Mouse (Mus musculus) olfactory bulb, adult 2 months (tissue): ENCODE measurements around the gene 1700093K21Rik.

ENCODE experiments used
- CTCF ChIP-seq: fragments of 200-500 bp; IDR thresholded peaks from 2 replicates; pipeline ENCODE4 v1.5.1; 2012; ENCODE audit warnings: low read depth, mild to moderate bottlenecking, low read length, moderate library complexity; ENCODE audit not compliant: insufficient read depth
- POLR2A ChIP-seq: fragments of 200-500 bp; IDR thresholded peaks from 2 replicates; pipeline ENCODE4 v1.6.1; 2012; ENCODE audit warnings: mild to moderate bottlenecking, low read depth, low read length, moderate library complexity; ENCODE audit not compliant: insufficient read depth

DNA sequence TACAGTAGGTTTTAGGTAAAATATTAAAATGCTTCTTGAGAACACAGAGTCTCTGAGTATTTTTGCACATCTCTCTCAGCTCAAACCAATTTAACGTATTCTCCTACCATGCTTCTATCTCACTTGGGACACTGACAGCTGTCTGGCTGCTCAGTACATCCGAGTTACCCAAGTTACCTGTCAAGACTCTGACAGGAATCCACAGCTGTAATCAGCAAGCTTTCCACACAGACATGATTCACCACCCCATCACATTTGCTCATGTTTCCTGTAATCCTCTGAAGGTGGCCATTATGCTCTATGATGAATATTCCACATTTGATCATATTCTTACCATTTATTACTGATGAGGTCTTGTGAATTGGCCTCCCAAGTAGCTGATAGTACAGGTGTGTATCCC, 5.6 kb downstream of the 1700093K21Rik start:
- TF ChIP-seq POLR2A, result no peak
- no peak for TF ChIP-seq CTCF
